Mouse (Mus musculus): ENCODE measurements around the gene Lin52.

- peak; percentile 34 for TF ChIP-seq CTCF (IDR thresholded peaks at IDR 0.05; ENCODE audit: low read depth, low read length)
- TF ChIP-seq GATA1 (IDR thresholded peaks at IDR 0.05; ENCODE audit: borderline replicate concordance, low read length): no peak
- no peak for TF ChIP-seq GATA2 (IDR thresholded peaks at IDR 0.05; ENCODE audit: borderline replicate concordance, low read depth, low read length)
- no peak for TF ChIP-seq TAL1 (conservative IDR thresholded peaks at IDR 0.05; ENCODE audit: low read depth, low read length)
- TF ChIP-seq POLR2AphosphoS5 (IDR thresholded peaks at IDR 0.05; ENCODE audit: insufficient replicate concordance, low read depth, low read length): no peak
Observed at GRCm38 (mm10) chr12:84562558-84562957, 111.3 kb downstream of the Lin52 start.

Data from G1E (cell line).